Mouse (Mus musculus) fat pad, adult 2 months (tissue): ENCODE measurements around the gene Skint10.

Experiments
- DNase-seq: peaks from one replicate; pipeline ENCODE4 v3.0.0-alpha.2; 2011; ENCODE audit warnings: low read depth, low spot score; ENCODE audit errors: extremely low read depth

Gene Skint10

DNA sequence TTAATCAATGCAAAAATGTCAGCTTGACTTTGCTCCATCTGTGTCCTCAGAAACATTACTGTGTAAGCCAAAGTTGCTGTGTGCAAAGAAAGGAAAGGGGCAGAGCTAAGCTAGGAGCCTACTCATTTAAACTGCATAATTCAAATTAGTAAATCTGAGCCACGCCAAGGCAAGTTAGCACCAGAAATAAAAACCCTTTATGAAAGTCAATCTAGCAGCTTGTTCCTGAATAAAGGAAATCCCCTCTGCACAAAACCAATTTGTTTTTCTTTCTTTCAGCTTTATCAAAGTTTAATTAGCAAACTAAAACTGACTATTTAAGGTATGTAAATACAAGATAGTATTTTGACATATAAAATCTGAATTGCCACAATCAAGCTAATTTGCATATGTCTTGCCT, at the start of gene Skint10:
TSS of gene Skint10 (minus strand) at position 101 of the 400 bp plus-strand sequence.
- no peak for DNase-seq

DNA sequence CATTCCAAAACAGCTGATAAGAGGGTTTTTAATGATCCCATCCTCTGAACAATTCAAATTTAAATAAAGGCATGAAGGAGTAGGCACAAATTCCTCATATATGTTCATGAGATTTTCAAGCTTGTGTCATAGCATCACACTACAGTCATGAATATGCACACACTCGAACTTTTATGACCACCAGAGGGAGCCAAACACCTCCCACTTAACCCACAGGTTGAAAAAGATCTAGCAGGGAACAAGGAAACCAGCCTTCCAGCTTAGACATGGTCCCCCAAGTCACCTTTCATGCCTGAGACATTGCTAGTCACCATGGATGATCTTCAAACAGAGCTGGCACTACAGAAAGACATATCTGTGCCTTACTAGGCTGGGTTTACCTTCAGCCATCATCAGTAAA, 16.0 kb upstream of the Skint10 start:
- no peak for DNase-seq
